Mouse (Mus musculus): Measurements from ENCODE around the gene Rab8b.
"Not testable (repeated sequence)": the region's sequence is repeated elsewhere in the genome, so short reads cannot be mapped to it uniquely, and the experiment has no call there.

Rab8b gene

DNA sequence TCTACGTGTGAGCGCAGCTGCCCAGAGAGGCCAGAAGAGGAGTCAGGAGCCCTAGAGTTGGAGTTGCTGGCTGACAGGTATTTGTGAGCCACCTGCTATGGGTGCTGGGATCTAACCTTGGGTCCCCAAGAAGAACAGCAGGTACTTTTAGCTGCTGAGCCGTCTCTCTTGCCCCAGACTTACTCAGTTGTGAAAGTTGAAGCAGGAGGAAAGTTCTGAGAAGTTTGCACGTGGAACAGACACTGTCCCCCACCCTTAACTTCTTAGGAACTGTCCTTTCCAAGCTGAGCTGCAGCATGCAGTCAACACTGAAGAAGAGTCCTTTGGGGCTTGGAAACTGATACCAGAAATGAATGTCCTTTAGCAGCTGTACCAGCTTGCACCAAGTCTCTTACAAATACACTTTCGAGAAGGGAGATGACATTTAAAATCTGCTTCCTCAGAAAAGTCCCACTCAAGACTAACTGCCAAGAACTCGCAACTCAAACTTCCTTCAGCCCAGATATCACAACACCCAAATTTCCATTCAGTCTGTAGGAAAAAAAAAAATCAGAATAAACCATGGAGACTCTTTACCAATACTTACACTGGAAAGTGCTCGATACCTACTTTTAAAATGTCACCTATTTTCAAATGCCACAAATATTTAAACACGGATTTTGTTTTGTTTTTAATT, 2.1 kb downstream of the Rab8b start:
- DNase-seq (ENCODE audit: low spot score) = no peak

DNA sequence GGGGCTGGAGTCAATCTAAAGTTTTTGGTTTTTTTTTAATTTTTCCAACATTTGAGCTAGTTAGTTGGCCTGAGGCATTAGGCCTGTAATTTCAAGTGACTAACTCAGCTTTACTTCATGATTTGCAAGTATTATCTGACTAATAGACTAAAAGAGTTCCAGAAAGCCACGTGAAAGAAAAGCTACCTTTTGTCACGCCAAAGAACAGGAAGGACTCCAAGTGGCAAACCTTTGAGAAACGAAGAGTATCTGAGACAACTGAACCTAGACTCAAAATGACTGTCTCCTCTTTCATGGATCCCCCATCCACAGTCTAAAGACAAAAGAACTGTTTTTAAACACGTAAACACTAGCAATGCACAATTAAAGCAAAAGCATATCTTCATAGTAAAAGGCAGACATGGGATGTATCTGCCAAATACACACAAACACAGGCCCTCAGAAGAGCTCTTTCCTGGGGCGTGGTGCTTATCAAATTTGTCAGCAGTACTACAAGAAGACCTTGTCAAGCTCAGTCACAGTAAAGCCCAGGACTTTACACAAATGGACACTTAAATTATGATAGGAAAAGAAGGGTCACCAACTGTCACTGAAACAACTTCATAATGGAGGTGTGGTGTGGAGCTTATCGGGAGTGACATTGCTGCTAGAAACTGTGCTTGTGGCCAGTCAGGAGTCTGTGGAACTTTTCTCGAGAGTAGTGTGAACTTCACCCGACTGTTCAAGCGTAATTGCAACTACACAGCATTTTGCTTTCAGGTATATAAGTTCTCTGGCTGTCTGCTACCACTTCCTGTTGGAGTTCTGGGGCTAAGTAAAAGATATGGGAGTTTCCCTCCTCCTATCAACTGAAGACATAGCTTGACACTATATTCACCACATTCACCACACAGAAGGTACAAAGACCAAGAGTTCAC, 3.4 kb downstream of the Rab8b start:
- DNase-seq (ENCODE audit: low spot score) = no peak

DNA sequence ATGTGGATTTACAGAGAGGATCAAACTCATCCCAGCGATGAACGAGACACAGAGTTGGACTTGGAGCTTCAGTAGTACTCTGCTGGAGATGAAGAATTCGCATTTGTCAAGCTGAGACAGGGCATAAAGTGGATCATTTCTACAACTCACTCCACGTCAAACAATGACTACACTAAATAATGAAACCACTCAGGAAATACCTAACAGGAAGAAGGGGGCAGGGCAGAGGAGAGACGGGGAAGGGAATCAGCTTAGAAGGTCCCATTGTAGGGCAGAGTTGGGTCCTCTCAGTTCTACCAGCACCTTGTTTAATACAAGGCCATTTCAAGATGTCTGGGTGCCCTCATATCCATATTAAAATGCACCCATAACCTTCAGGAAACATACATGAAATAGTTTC, 4.1 kb downstream of the Rab8b start:
- DNase-seq (ENCODE audit: low spot score) = no peak

DNA sequence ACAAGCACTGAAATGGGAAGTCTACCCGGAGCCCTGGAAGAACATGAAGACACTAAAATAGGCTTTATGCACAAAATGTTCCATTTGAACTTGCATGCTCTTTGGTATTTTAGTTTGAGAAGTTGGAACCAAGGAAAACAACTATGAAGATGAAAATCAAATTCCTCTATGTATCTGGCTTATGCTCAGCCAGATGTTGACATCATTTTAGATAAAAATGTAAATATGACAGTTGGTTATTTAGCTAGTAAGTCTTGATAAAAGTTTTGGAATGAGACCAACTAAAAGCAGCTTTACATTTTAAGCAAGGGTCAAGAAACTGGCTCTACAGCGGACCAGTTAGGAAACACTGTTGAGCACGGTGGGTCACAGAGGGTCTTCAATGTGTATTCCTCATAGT, 4.9 kb downstream of the Rab8b start:
- no peak for DNase-seq (ENCODE audit: low spot score)

DNA sequence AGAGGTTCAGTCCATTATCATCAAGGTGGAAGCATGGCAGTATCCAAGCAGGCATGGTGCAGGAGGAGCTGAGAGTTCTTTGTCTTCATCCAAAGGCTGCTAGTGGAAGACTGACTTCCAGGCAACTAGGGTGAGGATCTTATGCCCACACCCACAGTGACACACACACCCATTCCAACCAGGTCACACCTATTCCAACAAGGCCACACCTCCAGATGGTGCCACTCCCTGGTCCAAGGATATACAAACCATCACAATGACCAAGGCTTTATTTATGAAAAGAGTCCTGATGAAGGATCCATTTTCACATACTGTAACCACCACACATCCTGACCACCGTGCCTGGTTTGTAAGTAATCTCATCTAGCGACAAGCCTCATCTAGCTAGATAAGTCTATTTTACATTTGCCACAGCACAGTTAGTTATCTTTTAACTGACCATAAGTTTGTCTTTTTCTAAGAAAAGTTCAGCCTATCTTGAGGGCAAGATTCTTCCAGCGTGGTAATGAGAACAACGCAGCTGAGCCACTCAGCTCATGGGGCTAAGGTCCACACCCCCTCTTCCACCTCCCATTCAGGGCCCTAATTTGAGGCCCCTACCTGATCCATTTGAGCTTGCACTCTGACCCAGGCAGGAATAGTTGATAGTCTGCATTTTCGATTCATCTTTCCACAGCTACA, 6.1 kb downstream of the Rab8b start:
- DNase-seq (ENCODE audit: low spot score) = not testable (repeated sequence)

DNA sequence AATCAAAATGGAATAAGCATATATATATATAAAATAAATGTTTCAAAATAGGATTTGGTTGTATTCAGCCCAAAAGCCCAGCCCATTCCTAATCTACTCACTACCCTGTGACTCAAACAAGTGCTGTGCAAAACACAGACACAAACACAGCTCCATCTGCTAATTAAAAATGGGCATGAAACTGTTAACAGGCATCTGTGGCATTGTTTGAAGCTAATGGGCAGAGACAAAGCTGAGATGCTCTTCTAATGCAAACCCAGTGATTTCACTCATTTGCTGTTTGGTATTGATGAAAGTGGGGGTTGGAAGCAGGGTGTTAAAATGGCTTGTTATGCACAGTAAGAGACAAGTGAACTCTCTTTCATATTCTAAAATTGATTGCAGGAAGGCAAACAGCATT, 7.2 kb downstream of the Rab8b start:
- no peak for DNase-seq (ENCODE audit: low spot score)

DNA sequence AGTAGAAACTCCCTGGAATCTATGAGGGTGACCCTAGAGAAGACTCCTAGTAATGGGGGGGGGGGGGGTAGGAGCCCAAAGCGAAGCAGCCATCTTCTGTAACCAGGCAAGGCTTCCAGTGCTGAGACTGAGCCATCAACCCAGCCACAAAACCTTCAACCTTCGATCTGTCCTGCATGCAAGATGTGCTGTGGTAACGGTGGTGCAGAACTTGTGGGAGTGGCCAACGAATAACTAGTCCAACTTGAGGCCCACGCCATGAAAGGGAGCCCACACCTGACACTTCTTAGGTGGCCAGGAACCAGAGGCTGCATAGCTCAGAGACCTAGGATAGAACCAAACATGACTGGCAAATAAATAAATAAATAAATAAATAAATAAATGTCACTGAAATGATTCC, 8.8 kb downstream of the Rab8b start:
- DNase-seq (ENCODE audit: low spot score) = no peak

- DNase-seq (ENCODE audit: low spot score) = no peak
These were observed 9.6 kb downstream of the Rab8b start for GRCm38 (mm10) chr9:66909922-66910321.

DNA sequence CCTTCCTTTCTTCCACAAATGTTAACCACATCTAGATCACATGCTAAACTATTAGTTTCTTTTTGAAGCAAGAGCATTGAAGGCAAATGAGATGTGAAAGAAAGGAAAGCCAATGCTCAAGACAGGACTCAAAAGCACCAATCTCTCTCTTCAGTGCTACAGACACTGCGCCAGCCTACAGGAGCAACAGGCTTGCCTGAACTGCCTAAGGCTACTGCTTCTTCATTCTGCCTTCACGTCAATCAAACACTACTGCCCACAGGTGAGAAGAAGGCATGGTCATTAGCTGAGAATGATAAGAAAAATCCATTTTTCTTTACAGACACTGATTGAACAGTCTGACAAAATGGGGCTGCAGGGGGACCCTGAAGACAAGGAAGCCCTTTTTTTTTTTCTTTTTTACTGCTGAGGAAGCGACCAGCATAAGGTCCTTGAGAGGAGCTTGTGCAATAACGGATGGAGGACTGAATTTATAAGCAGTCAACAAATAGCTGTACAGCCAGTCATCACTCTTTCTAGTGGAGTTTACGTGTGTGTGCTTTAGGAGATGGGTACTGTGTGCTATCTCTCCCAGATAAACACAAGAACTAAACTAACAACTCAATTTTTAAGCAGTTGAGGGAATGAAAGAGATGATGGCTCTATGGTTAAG, 11.6 kb downstream of the Rab8b start:
- DNase-seq (ENCODE audit: low spot score) = no peak

- DNase-seq (ENCODE audit: low spot score) = no peak
These were observed 12.4 kb downstream of the Rab8b start for GRCm38 (mm10) chr9:66907126-66907525.

DNA sequence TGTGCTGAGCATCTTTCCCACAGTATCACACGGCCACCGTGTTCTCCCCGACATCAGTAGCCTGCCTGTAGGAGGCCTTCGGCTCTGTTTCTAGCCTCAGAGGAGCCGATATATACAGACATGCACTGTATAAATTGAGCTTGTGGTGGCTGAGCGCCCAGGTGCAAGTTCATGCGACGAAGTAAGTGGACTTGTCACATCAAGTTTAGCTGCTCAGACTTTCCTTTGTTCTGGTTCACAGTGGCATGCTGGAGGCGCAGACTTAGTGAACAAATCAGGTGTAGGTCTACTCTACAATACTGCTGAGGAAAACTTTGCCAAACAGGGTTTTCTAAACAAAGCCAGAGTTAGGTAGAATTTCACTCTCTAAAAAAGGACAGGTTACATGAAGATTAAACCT, 13.5 kb downstream of the Rab8b start:
- DNase-seq (ENCODE audit: low spot score) = no peak

DNA sequence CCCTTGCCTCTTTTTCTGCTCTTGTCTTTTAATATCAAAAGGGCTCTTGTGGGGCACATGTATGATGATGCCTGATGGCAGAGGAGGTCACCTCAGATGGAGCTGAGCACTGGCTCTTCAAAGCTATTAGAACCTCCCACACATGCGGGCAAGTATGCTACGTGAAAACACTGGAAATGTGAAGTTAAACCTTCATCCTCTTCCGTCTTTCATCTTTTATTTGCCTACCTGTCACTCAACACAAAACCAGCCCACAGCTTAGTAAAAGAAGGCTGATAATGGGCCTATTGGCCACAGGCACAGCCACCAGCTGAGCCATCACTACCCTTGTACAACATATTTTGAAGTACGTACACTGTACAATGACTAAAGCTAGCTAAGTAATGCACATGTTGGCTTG, 20.0 kb downstream of the Rab8b start:
- DNase-seq (ENCODE audit: low spot score) = no peak

DNA sequence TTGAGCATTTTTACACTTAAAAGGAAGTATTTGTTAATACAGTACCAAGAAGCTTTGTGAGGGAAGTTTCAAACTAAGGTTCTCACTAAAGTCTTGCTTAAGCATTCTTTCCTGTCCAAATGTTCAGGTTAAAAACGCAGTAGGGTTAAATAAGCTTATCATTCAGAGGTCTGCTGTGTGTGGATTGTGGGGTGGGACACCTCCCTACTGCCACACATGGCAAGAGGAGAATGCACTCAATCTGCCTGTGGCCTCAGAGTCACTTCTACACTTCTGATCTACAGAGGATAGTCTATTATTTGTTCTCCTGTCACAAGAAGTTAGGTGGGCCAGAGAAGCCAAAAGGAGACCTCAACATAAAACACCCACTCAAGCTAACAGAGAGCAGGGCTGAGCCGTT, 20.4 kb downstream of the Rab8b start:
- no peak for DNase-seq (ENCODE audit: low spot score)

GRCm38 (mm10) chr9:66897851-66898250, 21.6 kb downstream of the Rab8b start:
- no peak for DNase-seq (ENCODE audit: low spot score)

- no peak for DNase-seq (ENCODE audit: low spot score)
These were observed 22.5 kb downstream of the Rab8b start for GRCm38 (mm10) chr9:66896951-66897350.

DNA sequence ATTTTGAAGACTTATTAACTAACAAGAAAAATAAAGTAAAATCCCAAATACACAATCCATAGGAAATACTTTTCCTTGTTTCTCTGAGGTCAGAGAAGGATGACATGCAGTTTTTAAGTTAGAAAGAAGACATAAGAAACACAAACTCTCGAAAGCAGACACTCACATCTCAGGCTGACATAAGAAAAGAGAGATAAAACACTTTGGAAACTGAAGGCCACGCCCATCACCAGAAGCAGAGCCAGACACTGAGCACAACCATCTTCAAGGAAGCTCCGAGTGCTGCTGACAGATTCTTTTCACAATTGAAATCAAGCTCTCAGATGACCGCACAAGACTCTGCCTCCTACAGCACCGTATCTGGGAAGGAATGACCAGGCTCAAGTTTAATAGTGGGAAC, 23.5 kb downstream of the Rab8b start:
- DNase-seq (ENCODE audit: low spot score) = no peak

GRCm38 (mm10) chr9:66895035-66895779, 24.3 kb downstream of the Rab8b start:
- no peak for DNase-seq (ENCODE audit: low spot score)

GRCm38 (mm10) chr9:66894421-66894820, 25.1 kb downstream of the Rab8b start:
- DNase-seq (ENCODE audit: low spot score) = no peak

- DNase-seq (ENCODE audit: low spot score) = not testable (repeated sequence)
These were observed 27.0 kb downstream of the Rab8b start for GRCm38 (mm10) chr9:66892456-66892855.

DNA sequence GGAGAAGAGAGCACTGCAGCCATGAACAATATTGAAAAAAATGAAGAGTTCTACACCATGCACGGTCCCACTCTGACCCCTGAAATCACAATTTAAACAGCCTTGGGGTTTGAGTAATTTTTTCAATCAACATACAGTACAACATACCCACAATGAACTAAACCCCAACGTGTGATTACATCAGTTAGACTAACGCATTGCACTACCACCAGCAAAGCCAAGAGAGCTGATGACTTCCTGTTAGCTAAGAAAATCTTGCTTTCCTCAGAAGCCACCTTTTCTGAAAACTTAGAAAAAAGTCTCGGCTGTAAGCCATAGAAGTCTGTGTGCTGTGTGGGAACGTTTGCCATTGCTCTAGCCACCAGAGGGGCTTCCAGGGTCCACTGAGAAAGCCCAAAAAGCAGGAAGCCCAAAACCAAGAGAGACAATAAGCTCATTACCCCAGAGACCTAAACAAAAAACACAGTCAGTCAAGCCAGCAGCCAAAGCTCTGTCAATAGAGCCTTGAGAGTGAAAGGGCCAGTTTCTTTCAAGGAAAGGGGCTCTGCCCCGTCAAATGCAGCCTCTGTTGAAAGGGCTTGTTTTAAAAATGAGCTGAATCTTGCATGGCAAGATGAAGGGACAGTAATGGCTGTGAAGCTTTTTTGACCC, 31.4 kb downstream of the Rab8b start:
- no peak for DNase-seq (ENCODE audit: low spot score)

DNA sequence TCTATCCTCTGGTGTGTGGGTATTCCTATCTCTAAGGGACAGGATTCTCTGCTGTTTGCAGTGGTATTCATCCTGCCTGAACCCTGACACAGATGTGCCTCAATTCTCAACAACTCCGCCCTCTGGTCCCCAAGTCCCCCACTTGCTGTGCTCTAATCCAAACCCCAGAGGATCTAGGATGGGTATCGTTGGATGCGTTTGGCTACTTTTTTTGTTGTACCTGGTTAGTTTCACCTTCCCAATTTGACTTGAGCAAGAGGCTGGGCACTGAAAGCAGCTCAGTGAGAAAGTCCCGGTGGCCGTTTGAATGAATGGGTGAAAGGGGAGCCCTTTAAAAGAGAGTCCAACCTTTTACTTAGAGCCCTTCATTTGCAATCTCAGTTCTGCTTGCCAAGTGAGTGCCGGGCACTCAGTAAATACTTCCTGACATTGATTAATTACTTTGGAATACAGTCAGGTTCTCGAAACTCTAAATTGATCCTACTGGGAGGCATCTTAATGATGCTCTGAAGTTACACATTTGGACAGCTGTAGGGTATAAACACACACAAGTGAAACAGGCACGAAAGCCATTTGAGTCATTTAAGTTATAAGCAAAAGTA, 32.1 kb downstream of the Rab8b start:
- no peak for DNase-seq (ENCODE audit: low spot score)

All from testis, postnatal 10 days (tissue).